Mouse (Mus musculus): ENCODE data around the gene Ppp5c.

The Ppp5c gene

DNA sequence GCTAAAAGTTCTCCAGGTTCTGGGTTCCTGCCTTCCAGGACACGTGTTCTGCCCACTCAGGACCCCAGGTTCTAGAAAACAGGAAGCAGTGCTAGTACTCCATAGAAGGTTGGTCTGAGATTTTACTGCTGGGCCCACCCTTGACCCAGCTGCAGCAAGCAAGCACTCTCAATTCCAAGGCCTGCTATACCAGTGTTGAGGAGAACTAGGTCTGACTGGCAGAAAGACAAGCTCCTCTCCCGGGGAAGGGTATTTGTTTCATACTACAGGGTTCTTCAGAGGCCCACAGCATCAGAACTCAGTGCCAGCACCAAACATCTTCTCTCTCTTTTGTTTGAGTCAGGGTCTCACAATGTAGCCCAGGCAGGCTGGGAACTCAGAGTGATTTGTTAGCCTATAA lies 9.8 kb downstream of the Ppp5c start:
- DNase-seq (ENCODE audit: extremely low read depth, low read depth) = no peak

DNA sequence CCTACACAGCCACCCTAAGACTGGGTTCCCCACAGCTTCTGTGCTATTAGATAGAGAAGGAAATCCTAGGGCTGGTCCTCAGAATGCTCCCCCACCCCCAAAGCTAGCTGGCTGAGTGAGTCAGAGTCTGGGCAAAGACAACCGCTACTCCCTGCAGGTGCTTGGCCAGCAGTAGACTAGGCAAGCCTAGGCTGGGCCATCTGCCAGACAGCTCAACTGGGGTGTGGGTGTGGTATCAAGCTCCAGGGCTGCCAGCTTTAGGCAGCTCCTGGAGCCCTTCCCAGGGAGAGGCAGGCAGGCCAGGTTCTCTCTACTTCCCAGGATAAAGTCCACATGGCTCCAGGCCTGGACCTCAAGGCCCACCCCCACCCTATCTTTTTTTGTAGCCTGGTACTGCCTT lies 10.7 kb downstream of the Ppp5c start:
- no peak for DNase-seq (ENCODE audit: extremely low read depth, low read depth)

DNA sequence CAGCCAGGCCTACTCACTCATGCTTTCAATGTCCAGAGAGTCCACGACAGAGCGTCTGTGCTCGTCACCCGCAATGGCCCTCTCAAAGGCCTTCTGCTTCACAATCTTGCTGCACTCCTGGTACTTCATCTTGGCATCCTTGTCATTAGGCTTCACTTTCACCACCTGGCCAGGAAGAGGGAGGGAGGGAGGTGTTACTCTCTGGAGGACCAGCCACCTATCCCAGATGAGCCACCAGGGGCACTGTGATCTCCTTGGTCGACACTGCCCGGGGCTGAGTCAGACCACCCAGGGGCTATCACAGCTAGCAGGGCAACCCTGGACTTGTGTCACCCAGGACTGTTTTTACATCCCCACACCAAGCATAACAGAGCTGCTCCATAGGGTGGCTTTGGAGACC lies 12.3 kb downstream of the Ppp5c start:
- DNase-seq (ENCODE audit: extremely low read depth, low read depth) = no peak

DNA sequence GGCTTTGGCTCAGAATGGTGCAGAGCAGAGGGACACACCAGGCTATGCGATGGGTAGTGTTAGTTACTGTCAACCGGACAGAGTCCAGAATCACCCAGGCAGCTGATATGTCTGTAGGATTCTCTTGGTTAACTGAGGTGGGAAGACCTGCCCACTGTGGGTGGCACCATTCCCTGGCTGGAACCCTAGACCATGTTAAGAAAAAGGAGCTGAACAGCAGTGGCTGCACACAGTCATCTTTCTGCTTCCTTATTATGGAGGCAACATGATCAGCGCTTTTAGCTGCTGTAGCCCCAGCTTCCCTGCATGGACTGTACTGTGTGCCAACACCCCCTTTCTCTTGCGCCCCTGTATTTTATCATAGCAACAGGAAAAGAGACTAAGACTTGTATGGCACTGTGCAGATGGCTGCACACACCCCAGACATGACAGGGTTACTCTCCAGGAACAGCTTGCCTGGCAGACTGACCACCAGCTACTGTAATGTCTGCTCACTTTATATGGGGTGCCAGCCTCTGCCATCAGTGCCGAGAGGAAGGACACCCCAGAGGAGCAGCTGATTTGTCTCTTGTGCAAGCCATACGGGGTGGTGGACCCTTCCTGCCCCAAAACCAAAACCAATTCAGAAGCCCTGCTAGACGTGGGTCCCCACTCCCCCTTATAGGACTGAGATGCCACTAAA lies 15.7 kb downstream of the Ppp5c start:
- DNase-seq (ENCODE audit: extremely low read depth, low read depth) = no peak

DNA sequence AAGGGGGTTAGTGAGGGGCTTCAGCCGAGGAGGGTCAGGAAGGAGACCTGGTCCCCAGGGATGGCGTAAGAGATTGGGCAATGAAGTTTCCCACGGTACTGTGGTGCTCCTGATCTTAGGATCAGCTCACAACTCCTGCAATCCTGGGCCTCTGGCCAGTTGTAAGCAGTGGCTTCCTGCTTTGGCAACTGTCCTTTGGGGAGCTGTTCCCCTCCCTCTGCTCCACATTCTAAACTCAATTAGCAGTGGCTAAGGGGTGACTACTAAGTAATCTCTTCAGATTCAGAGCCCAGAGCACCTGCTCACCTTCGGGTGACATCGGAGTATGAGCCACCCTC lies 17.7 kb downstream of the Ppp5c start:
- no peak for DNase-seq (ENCODE audit: extremely low read depth, low read depth)

DNA sequence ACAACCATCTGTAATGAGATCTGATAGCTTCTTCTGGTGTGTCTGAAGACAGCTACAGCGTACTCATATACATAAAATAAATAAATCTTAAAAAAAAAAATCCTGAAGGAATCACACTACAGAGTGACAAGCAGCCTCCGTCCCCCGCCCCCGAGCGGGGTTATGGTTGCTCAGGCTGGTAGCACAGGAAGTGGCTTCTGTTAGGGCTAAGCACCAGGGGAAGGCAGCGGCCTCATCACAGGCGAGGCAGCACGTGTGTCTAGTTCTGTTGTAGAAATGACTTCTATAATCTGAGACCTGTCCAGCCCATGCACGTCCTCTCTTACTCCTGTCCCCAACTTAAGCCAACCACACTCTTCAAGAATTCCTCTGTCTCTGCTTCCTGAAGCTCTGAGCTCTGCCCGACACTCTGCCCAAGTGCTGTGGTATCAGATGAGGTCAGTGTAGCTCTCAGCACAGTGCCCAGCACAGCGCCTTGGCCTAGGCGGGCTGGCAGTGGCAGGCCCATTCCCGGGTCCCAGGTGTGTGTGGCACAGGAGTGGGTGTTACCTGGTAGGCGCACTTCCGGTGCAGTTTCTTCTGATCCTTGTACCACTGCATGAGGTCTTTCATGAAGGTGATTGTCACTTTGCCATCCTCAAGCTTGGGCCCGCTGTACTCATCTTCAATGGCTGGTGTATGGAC lies 18.3 kb downstream of the Ppp5c start:
- no peak for DNase-seq (ENCODE audit: extremely low read depth, low read depth)

DNA sequence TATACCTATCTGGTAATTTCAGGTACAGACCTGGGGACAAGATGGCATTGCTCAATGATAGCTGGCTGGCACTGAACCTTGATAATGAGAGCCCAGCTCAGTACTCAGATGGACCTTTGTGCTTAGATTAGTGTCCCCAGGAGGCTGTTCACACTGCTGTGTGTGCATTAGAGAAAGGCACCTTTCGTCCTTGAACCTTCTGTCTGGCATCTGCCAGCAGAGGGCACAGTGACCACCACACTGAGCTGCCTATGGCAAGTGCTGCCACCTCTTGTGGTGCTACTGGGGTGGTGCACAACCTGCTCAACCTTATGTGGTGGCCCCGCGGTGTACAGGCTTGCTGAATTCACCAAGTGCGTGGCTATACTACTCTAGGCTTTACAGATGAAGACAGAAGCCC lies 20.4 kb downstream of the Ppp5c start:
- no peak for DNase-seq (ENCODE audit: extremely low read depth, low read depth)

DNA sequence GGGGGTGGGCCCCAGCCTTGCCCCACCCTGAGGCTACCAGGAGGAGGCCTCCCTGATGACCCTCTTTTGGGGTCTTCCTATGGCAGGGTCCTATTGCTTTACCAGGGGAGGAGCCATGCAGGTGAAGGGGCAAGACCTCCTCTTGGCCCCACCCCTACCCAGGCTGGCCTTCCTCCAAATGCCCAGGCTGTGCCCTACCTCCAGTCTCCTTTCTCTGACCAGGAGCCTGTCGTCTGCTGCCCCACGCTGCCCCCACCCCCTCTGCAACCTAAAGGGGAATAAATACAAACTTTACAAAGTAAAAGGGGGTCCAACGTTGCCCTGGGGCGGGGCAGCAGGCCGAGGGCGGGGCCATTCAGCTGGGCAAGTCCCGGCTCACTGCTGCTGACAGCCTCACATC lies 23.0 kb downstream of the Ppp5c start:
- DNase-seq (ENCODE audit: extremely low read depth, low read depth) = no peak

DNA sequence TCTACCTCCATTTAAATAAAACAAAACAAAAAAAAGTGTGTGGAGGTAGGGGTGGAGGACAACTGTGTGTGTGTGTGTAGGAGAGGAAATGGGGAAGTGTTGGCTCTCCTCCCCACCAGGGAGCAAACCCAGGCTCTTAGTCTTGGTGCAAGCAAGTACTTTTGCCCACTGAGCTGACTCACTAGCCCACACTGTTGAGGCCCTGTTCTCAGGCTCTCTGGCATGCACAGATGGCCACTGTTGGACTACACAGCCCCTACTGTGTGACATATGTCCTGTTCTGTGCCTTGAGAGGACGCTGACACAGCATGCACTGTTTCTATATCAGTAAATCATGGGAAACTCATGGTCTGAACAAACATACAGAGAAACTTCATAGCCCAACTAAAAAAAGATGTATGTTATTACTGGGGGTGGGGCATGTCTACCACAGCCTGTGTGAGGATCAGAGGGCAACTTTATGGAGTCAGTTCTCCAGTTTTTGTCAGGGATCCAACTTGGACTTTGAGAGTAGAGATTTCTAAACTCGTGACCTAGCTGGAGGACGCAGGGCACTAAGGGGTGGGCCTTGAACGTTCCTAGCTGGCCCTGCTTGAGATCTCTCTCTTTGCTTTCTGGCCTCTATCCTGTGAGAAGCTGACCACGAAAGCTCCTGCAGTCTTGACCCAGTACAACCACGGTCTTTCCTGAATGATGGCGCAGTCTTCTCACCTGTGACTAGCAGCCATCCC lies 24.3 kb downstream of the Ppp5c start:
- peak; percentile 46 for DNase-seq (ENCODE audit: extremely low read depth, low read depth)

DNA sequence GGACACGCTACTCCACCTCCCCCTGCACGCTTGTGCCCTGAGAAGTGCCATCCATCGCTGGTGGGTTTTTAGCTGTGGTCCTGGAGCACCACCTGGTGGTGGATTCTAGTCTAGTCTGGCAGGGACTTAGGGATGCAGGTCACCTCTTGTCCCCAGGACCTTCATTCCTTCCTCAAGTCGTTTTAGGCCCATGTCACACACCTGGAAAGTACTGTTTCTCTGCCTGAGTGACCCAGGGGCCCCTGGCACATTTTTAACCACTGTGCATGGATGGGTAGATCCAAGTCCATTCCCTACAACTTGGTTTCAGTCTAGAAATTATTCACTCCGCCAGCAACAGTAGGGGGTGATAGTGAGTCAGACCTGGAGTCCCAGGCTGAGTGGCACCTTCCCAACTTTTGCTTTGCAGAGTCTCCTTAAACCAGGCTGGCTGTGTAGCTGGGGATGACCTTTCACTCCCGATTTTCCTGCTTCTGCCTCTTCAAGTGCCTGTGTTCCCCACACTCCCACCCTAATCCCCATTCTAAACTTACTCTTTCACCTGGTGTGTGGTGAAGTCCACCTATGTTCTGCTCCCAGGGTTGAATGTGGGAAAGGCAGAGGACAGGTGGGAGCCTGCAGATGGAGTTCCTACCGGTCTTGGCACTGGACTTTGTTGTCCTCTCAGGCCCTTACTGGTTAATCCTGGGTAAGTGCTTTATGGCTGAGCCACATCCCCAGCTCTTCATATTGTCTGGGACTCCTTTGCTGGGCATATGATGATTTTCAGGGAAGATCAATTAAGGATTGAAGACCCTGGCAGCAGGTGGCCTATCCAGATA lies 25.1 kb downstream of the Ppp5c start:
- peak; percentile 58 for DNase-seq (ENCODE audit: extremely low read depth, low read depth)

DNA sequence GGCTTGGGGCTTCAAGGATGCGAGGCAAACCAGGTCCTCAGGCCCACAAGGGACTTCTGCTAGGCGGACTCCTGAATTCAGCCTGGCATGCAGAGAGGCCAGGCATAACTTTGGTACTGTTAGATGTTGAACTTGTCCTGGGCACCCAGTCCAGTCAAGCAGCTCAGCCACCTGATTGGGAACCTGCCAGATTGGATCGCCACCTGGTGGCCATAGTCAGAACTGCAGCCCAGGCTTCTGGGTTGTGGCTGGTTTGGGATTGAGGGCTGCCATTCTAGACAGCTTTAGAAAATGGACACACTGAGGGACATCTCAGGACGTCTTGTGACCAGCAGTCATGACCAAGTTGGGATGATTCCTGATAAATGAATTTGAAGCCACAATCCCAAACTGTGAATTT lies 28.1 kb downstream of the Ppp5c start:
- peak; percentile 46 for DNase-seq (ENCODE audit: extremely low read depth, low read depth)

DNA sequence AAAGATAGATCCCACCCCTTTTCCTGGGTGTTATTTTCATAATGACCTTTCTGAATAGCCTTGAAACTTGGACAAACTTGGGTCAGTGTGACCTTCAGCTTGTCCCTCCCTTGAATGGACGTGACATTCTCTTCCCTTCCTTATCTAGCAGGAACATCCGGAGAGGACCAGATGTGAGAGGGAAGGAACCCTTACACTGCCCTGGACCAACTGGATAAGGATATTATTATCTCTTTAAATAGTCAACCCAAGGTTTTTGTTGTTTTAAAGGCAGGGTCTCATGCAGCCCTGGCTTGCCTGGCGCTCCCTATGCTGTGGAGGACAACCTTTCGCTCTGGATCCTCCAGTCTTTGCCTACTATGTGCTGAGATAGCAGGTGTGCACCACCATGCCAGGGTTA lies 28.5 kb downstream of the Ppp5c start:
- DNase-seq (ENCODE audit: extremely low read depth, low read depth) = peak; percentile 49

DNA sequence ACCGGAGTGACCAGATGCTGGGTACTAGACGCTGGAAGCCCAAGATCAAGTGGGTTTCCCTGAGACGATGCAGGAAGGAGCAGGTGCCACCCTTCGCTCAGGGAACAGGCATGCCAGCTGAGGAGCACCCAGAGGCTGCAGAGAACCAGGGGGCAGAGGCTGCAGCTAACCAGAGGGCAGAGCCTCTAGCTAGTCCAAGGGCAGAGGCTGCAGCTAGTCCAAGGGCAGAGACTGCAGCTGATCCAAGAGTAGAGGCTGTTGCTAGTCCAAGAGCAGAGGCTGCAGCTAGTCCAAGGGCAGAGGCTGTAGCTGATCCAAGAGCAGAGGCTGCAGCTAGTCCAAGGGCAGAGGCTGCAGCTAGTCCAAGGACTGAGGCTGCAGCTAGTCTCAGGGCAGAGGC lies 32.4 kb downstream of the Ppp5c start:
- DNase-seq (ENCODE audit: extremely low read depth, low read depth) = no peak

DNA sequence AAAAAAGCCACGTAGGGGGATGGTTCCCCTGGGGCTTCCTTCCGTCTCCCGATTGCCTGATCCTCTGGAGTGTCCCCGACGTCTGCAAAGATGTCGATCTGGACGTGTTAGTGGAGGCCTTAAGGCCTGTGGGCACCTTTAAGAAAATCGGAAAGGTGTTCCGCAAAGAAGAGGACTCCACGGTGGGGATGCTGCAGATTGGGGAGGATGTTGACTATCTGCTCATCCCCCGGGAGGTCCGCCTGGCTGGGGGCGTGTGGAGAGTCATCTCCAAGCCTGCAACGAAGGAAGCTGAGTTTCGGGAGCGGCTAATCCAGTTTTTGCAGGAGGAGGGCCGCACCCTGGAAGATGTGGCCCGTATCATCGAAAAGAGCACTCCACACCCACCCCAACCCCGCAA lies 33.3 kb downstream of the Ppp5c start:
- DNase-seq (ENCODE audit: extremely low read depth, low read depth) = no peak

DNA sequence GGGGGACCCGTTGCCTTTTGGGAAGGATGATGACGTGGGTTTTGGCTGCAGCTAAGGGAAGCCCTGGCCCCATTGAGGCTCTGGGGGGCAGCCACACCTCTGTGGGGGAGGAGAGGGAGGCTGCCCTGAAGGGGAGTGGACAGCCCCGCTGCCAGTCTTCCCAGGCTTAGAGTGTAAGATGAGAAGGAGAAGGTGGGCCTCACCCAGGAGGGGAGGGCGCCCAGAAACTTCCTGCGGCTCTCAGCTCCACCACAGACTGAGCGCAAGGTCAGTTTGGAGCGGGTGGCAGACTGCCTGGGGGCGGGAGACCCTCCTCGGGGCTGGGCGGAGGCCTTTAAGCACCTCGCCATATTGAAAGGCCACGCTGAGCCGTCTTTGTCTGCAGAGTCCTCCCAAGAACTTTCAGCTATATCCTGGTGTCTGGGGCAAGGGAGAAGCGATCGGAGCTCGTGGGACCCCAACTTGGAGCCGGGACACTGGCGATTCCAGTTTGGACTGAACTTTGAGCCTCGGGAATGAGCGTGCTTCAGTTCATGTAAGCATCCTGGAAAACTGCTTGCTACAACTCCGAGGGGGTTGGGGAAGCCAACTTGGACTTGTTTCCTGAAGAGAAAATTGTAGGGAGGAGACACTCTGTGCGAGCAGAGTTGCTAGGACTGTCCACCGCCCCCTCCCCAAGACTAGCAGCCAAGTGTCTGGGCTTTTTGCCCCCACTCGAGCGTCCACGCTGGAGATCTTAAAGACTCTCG lies 33.9 kb downstream of the Ppp5c start:
- DNase-seq (ENCODE audit: extremely low read depth, low read depth) = no peak

DNA sequence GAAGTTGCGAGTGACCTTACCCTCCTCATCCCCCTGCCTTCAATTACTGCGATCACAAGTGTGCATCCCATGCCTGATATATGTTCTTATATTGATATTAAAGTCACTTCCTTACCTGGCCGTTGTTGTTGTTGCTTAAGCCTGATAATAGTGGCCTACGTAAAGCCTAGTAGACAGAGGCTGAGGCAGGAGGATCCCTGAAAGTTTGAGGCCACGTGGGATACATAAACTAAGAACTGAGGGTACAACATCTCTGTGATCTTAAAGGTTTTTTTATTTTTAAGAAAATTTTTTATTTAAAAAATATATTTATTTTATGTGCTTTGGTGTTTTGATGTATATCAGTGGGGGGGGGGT lies 35.3 kb downstream of the Ppp5c start, which contains the start of gene Ccdc8:
Ccdc8 (plus strand) TSS at position 258 of the 357 bp plus-strand sequence.
- DNase-seq (ENCODE audit: extremely low read depth, low read depth) = no peak

DNA sequence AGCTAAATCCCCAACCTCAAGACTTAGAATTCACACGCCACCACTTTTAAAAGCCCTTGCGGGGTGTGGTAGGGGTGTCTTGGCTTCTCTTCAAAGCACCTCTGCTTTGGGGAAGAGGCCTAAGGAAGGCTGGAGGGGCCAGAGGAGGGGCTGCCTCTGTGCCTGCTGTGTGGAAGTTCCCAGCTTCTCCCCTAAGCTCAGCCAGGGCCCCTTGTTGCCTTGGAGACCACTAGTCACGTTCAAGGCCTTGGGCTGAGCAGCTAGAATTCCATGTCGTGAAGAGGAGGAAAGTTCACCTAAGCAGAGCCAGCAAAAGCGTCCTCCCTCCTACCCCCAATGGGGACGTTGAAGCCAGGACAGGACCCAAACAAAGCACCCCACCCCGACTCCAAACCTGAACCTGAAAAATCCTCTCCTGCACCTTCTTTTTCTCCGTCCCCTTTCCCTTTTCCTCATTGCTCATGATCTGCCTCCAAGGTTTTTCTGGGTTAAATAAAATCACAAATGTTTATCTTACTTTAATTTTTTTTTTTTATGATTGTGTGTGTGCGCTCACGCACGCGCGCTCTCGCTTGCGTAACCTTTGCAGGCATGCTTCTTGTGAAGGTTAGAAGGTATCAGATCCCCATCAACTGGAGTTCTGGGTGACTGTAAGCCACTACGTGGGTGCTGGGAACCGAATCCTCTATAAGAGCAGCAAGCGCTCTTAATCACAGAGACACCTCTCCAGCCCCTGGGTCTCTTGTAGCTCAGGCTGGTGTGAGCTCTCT lies 35.9 kb downstream of the Ppp5c start:
- no peak for DNase-seq (ENCODE audit: extremely low read depth, low read depth)

DNA sequence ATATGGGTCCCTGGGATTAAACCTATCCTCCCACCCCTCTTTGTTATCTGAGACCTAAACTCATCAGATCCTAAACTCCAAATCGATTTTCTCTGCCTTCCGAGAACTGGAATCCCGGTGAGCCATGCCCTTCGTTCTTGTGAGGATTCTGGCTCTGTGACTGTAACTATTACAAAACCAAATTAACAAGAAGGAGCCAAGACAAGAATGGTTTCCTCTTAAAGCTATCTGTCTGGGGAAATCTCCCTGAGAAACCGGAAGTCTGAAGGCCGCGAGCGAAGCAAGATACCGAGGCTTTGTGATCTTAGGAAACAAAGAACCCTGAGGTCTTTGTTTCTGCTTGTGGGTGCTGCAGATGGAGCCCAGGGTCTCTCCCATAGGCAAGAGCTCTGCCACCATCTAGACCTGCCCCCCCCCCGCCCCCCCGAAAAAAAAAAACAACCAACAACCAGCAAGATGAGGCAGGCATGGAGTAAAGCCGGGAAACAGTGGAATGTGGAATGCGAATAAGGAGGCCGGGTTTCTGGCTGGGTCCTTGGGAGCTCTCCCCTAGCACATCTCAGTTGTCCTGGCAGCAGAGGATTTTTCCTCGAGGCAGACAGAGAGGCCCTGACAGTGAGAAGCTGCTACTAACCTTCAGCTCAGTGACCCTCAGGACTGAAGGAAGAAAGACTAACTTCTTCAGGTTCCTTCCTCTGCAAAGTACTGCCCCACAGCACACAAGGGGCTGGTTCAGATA lies 37.5 kb downstream of the Ppp5c start:
- DNase-seq (ENCODE audit: extremely low read depth, low read depth) = peak; percentile 49

DNA sequence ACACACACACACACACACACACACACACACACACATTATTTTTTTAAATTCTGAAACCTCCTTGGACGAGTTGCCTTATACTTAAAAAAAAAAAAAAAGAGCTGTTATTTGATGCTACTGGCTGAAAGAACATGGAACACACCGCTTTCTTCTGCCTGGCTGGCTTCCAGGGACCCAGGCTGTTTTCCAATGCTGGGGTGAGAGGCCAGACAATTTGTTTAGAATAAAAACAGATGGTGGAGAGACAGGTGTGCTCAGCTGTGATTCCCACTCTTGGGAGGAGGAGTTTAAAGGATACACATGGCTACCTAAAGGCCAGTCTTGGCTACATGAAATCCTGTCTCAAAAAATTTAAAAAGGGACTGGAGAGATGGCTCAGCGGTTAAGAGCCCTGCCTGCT lies 39.3 kb downstream of the Ppp5c start:
- no peak for DNase-seq (ENCODE audit: extremely low read depth, low read depth)

Measured in MEL-GATA-1-ER (cell line).